Mouse (Mus musculus) embryonic facial prominence, embryonic 14.5 days (tissue): ENCODE data around the gene Cpsf3. TPM values are rescaled to one million over a fixed set of nuclear protein-coding genes. Genes with fewer than 3 reads are reported as not detected.

Experiments
- ATAC-seq: fragments of 200-750 bp; cut with Nextera tagmentation; 2 replicates; pipeline ENCODE4 v1.8.0; 2017; ENCODE audit warnings: low read depth, moderate number of reproducible peaks, moderate TSS enrichment
- DNase-seq: peaks from one replicate; pipeline ENCODE4 v3.0.0-alpha.2; 2015; ENCODE audit warnings: low spot score
- H3K27ac ChIP-seq: fragments of 300-500 bp; sonication (generic); replicated peaks from 2 replicates; pipeline ENCODE4 v1.5.1; 2014; ENCODE audit warnings: low read depth, mild to moderate bottlenecking, low read length, moderate library complexity
- H3K27me3 ChIP-seq: fragments of 300-500 bp; sonication (generic); replicated peaks from 2 replicates; pipeline ENCODE4 v1.6.1; 2014; ENCODE audit warnings: low read length; ENCODE audit not compliant: control insufficient read depth, insufficient read depth
- H3K36me3 ChIP-seq: fragments of 300-500 bp; sonication (generic); 2 replicates; pipeline ENCODE4 v1.6.1; 2014; ENCODE audit warnings: low read length, mixed read lengths; ENCODE audit not compliant: control insufficient read depth, insufficient read depth
- H3K4me1 ChIP-seq: fragments of 300-500 bp; sonication (generic); 2 replicates; pipeline ENCODE4 v1.6.1; 2014; ENCODE audit warnings: antibody characterized with exemption, low read length; ENCODE audit not compliant: control insufficient read depth, insufficient read depth
- H3K4me2 ChIP-seq: fragments of 300-500 bp; sonication (generic); 2 replicates; pipeline ENCODE4 v1.6.1; 2014; ENCODE audit warnings: low read depth, mild to moderate bottlenecking, low read length, moderate library complexity, mixed read lengths
- H3K4me3 ChIP-seq: fragments of 300-500 bp; sonication (generic); 2 replicates; pipeline ENCODE4 v1.5.1; 2014; ENCODE audit warnings: low read depth, mild to moderate bottlenecking, low read length
- H3K9ac ChIP-seq: fragments of 300-500 bp; sonication (generic); 2 replicates; pipeline ENCODE4 v1.6.1; 2014; ENCODE audit warnings: low read depth, mild to moderate bottlenecking, low read length, moderate library complexity, mixed read lengths
- H3K9me3 ChIP-seq: fragments of 300-500 bp; sonication (generic); 2 replicates; pipeline ENCODE4 v1.6.1; 2016; ENCODE audit warnings: low read length; ENCODE audit not compliant: control insufficient read depth
- WGBS: fragments of 180-500 bp; shearing (Covaris S2); extraction: QIAGEN DNeasy Blood & Tissue Kit; methylation state at CpG from one replicate; pipeline ENCODE4 v1.1.7; 2014; 5-methylcytosine and 5-hydroxymethylcytosine counted together
- polyA plus RNA-seq: library from polyadenylated mRNA; unstranded; fragments of >200 nt; fragmentation: Nextera tagmentation; extraction: Ambion mirVana; gene quantifications from 2 replicates; pipeline ENCODE4 v1.2.1, GENCODE M21; 2014

Gene Cpsf3
- polyA plus RNA-seq, 1 experiment from 2014 or later: 84.8 TPM

GRCm38 (mm10) chr12:21286243-21286622 lies 1.0 kb downstream of the Cpsf3 start, which contains the start of gene Itgb1bp1:
Gene Itgb1bp1 (minus strand): TSS chr12:21286284.
- H3K36me3 ChIP-seq: peaks cover 11% of the 10 kb centered on the region
- WGBS: 1% methylated on average over 28 of the region's 28 CpGs
- no peaks in the 10 kb centered on the region for H3K9me3 ChIP-seq
- DNase-seq (peak; percentile 99), ATAC-seq (peak; percentile 97)
- H3K4me1 ChIP-seq: 0 out of 2 replicates have a peak, but pooled peaks cover 3% of the 10 kb centered on the region
- H3K27me3 ChIP-seq: no peaks in the 10 kb centered on the region
- peak within 1 kb of the TSS; percentile 92 for H3K27ac ChIP-seq
- H3K4me2 ChIP-seq: peak within 1 kb of the TSS; percentile 59
- peak within 1 kb of the TSS; percentile 86 for H3K4me3 ChIP-seq
- peak within 1 kb of the TSS; percentile 88 for H3K9ac ChIP-seq

DNA sequence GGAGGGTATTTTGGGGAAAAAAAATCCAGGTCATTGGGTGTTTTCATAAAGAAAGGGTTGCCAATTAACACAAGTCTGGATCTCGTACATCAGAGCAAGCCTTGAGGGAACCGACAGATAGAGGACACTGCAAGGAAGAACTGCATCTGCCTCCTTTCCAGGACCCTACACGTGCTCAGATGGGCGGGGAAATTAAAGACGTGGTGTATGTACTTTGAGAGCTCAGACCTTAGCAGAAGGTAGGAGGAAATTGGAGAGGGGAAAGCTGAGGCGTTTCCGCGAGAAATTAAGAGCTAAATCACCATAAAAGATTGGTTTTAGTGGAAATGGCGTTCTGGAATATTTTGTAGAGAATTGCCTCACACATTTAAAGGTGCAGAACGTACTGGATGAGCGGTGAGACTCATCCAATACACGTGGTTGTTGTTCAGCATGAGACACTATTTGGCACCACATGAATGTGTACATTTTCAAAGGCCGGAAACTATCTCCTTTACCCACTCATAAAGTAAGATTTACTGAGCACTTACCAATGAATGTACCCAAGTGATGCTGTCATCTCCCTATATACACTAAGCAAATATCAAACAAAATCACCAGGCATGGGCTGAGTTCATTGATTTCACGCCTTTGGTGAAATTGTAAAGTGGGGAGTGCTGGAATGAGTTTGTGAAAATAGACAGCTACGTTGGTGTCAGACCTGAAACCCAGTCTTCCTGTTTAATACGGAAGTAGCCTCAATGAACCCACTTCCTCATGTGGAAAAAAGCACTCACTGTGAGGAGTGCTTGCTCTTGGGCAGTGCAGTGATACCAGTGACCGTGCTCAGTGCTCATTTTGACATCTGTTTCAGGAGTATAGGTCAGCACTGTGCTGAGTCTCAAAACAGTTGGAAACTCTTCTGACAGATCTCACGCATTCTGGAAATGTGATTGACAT lies 1.8 kb downstream of the Cpsf3 start:
- DNase-seq (peak; percentile 26), ATAC-seq (no peak)
- H3K4me1 ChIP-seq: 0 out of 2 replicates have a peak, but pooled peaks cover 3% of the 10 kb centered on the region
- H3K4me2 ChIP-seq: peak overlapping the region; percentile 55
- peak overlapping the region; percentile 86 for H3K4me3 ChIP-seq
- peak overlapping the region; percentile 92 for H3K27ac ChIP-seq
- 32% methylated on average over 18 of the region's 18 CpGs for WGBS
- peak overlapping the region; percentile 88 for H3K9ac ChIP-seq
- peaks cover 18% of the 10 kb centered on the region for H3K36me3 ChIP-seq
- no peaks in the 10 kb centered on the region for H3K27me3 ChIP-seq
- H3K9me3 ChIP-seq: no peaks in the 10 kb centered on the region

- Histone ChIP-seq H3K27me3 (no peaks in the 10 kb centered on the region), H3K36me3 (peaks cover 37% of the 10 kb centered on the region), H3K9ac (no peak overlapping the region), H3K4me2 (no peak overlapping the region), H3K4me3 (no peak overlapping the region), H3K9me3 (no peaks in the 10 kb centered on the region), H3K4me1 (0 out of 2 replicates have a peak, but pooled peaks cover 3% of the 10 kb centered on the region), H3K27ac (no peak overlapping the region)
- DNase-seq (no peak), ATAC-seq (no peak)
- 95% methylated on average over 3 of the region's 3 CpGs for WGBS
Observed at GRCm38 (mm10) chr12:21288716-21289395, 3.7 kb downstream of the Cpsf3 start.

GRCm38 (mm10) chr12:21289651-21290050 lies 4.5 kb downstream of the Cpsf3 start:
- Histone ChIP-seq H3K4me1 (0 out of 2 replicates have a peak, but pooled peaks cover 3% of the 10 kb centered on the region), H3K27me3 (no peaks in the 10 kb centered on the region), H3K9ac (no peak overlapping the region), H3K36me3 (peaks cover 45% of the 10 kb centered on the region), H3K27ac (no peak overlapping the region), H3K4me3 (no peak overlapping the region), H3K4me2 (no peak overlapping the region), H3K9me3 (no peaks in the 10 kb centered on the region)
- WGBS: 81% methylated on average over 6 of the region's 6 CpGs
- DNase-seq: no peak
- no peak for ATAC-seq

GRCm38 (mm10) chr12:21298856-21299255 lies 13.7 kb downstream of the Cpsf3 start:
- 92% methylated on average over 11 of the region's 11 CpGs for WGBS

GRCm38 (mm10) chr12:21301324-21301723 lies 16.1 kb downstream of the Cpsf3 start:
- peaks cover 93% of the 10 kb centered on the region for H3K36me3 ChIP-seq
- no peaks in the 10 kb centered on the region for H3K27me3 ChIP-seq
- H3K4me1 ChIP-seq: no peaks in the 10 kb centered on the region
- no peak for DNase-seq
- H3K27ac ChIP-seq: no peak overlapping the region
- no peak overlapping the region for H3K4me2 ChIP-seq
- no peaks in the 10 kb centered on the region for H3K9me3 ChIP-seq
- no peak for ATAC-seq
- no peak overlapping the region for H3K4me3 ChIP-seq
- WGBS: 92% methylated on average over 7 of the region's 7 CpGs
- H3K9ac ChIP-seq: no peak overlapping the region

More at GRCm38 (mm10) chr12:21298856-21299255, 13.7 kb downstream of the Cpsf3 start:
- ATAC-seq: no peak
- Histone ChIP-seq H3K36me3 (peaks cover 93% of the 10 kb centered on the region), H3K27me3 (no peaks in the 10 kb centered on the region), H3K4me3 (no peak overlapping the region), H3K9me3 (no peaks in the 10 kb centered on the region), H3K4me1 (no peaks in the 10 kb centered on the region), H3K9ac (no peak overlapping the region), H3K4me2 (no peak overlapping the region), H3K27ac (no peak overlapping the region)
- no peak for DNase-seq

GRCm38 (mm10) chr12:21301932-21302331 lies 16.7 kb downstream of the Cpsf3 start:
- no peak overlapping the region for H3K9ac ChIP-seq
- peaks cover 93% of the 10 kb centered on the region for H3K36me3 ChIP-seq
- DNase-seq (no peak), ATAC-seq (no peak)
- H3K27me3 ChIP-seq: no peaks in the 10 kb centered on the region
- no peaks in the 10 kb centered on the region for H3K4me1 ChIP-seq
- no peaks in the 10 kb centered on the region for H3K9me3 ChIP-seq
- WGBS: 89% methylated on average over 8 of the region's 8 CpGs
- no peak overlapping the region for H3K4me3 ChIP-seq
- no peak overlapping the region for H3K27ac ChIP-seq
- no peak overlapping the region for H3K4me2 ChIP-seq

- ATAC-seq (no peak), DNase-seq (no peak)
- Histone ChIP-seq H3K4me3 (no peak overlapping the region), H3K9me3 (no peaks in the 10 kb centered on the region), H3K27me3 (no peaks in the 10 kb centered on the region), H3K9ac (no peak overlapping the region), H3K4me2 (no peak overlapping the region), H3K36me3 (peaks cover 93% of the 10 kb centered on the region), H3K27ac (no peak overlapping the region), H3K4me1 (no peaks in the 10 kb centered on the region)
- 86% methylated on average over 5 of the region's 5 CpGs for WGBS
Observed at GRCm38 (mm10) chr12:21302361-21302783, 17.2 kb downstream of the Cpsf3 start.
